Mouse (Mus musculus) stomach, postnatal 0 days (tissue): ENCODE data around the gene Plcb1. TPM values are rescaled to one million over a fixed set of nuclear protein-coding genes. Genes with fewer than 3 reads are reported as not detected.

ENCODE experiments used
- ATAC-seq: fragments of 200-750 bp; cut with Nextera tagmentation; 2 replicates; pipeline ENCODE4 v1.8.0; 2017; ENCODE audit not compliant: low FRiP score, low TSS enrichment
- DNase-seq: peaks from one replicate; pipeline ENCODE4 v3.0.0-alpha.2; 2016; ENCODE audit warnings: low spot score
- H3K27ac ChIP-seq: fragments of 300-500 bp; sonication (generic); replicated peaks from 2 replicates; pipeline ENCODE4 v1.5.1; 2014; ENCODE audit warnings: mild to moderate bottlenecking, control low read depth
- H3K27me3 ChIP-seq: fragments of 300-500 bp; sonication (generic); 2 replicates; pipeline ENCODE4 v1.6.1; 2014; ENCODE audit warnings: low read length; ENCODE audit not compliant: control insufficient read depth, insufficient read depth
- H3K36me3 ChIP-seq: fragments of 300-500 bp; sonication (generic); 2 replicates; pipeline ENCODE4 v1.6.1; 2014; ENCODE audit warnings: low read length, mixed read lengths; ENCODE audit not compliant: control insufficient read depth, insufficient read depth
- H3K4me1 ChIP-seq: fragments of 300-500 bp; sonication (generic); replicated peaks from 2 replicates; pipeline ENCODE4 v1.6.1; 2014; ENCODE audit warnings: antibody characterized with exemption; ENCODE audit not compliant: control insufficient read depth, insufficient read depth
- H3K4me2 ChIP-seq: fragments of 300-500 bp; sonication (generic); replicated peaks from 2 replicates; pipeline ENCODE4 v1.6.1; 2014; ENCODE audit warnings: low read depth, mild to moderate bottlenecking, control low read depth, moderate library complexity
- H3K4me3 ChIP-seq: fragments of 300-500 bp; sonication (generic); 2 replicates; pipeline ENCODE4 v1.5.1; 2014; ENCODE audit warnings: low read depth, low read length, control low read depth
- H3K9ac ChIP-seq: fragments of 300-500 bp; sonication (generic); 2 replicates; pipeline ENCODE4 v1.6.1; 2014; ENCODE audit warnings: mild to moderate bottlenecking, low read length, control low read depth, mixed read lengths
- H3K9me3 ChIP-seq: fragments of 300-500 bp; sonication (generic); 2 replicates; pipeline ENCODE4 v1.6.1; 2016; ENCODE audit warnings: low read length; ENCODE audit not compliant: control insufficient read depth
- CTCF ChIP-seq: IDR thresholded peaks from 2 replicates; pipeline ENCODE4 v1.5.1; 2016; ENCODE audit warnings: antibody characterized with exemption, low read depth, mild to moderate bottlenecking, moderate library complexity
- EP300 ChIP-seq: optimal IDR thresholded peaks from 2 replicates; pipeline ENCODE3; 2016; ENCODE audit warnings: antibody characterized with exemption
- WGBS: fragments of 180-500 bp; shearing (Covaris S2); extraction: QIAGEN DNeasy Blood & Tissue Kit; methylation state at CpG from one replicate; pipeline ENCODE4 v1.1.7; 2014; 5-methylcytosine and 5-hydroxymethylcytosine counted together
- polyA plus RNA-seq: library from polyadenylated mRNA; unstranded; fragments of >200 nt; fragmentation: Nextera tagmentation; extraction: Ambion mirVana; gene quantifications from 2 replicates; pipeline ENCODE4 v1.2.1, GENCODE M21; 2015

Gene Plcb1
- polyA plus RNA-seq, 1 experiment from 2014 or later, result 7.0 TPM

DNA sequence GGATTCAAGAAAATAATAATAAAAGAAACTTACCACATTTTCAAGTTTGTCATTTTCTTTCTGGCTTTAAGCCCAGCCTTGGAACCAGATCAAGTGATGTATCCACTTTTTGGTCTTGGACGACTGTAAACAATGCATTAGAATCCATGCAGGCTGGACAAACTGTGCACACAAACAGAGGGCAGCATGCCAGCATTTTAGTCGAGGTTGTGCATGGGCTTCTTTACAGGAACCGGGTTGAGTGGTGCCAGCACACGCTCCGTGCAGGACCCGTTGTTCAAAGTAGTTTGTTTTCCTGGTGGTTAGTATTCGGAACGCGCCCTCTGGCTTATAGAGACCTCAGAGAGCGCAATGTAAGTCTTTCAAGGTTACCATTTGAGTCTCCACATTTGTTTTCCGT is 30.5 kb downstream of the Plcb1 start:
- no peak for TF ChIP-seq EP300
- no peak for TF ChIP-seq CTCF
- H3K4me3 ChIP-seq, result no peak overlapping the region
- 64% methylated on average over 11 of the region's 11 CpGs for WGBS
- no peak for DNase-seq
- H3K27me3 ChIP-seq, result no peaks in the 10 kb centered on the region
- no peak for ATAC-seq
- no peaks in the 10 kb centered on the region for H3K9me3 ChIP-seq
- no peaks in the 10 kb centered on the region for H3K36me3 ChIP-seq
- H3K4me2 ChIP-seq, result no peak overlapping the region
- H3K27ac ChIP-seq, result no peak overlapping the region
- no peaks in the 10 kb centered on the region for H3K4me1 ChIP-seq
- H3K9ac ChIP-seq, result no peak overlapping the region

DNA sequence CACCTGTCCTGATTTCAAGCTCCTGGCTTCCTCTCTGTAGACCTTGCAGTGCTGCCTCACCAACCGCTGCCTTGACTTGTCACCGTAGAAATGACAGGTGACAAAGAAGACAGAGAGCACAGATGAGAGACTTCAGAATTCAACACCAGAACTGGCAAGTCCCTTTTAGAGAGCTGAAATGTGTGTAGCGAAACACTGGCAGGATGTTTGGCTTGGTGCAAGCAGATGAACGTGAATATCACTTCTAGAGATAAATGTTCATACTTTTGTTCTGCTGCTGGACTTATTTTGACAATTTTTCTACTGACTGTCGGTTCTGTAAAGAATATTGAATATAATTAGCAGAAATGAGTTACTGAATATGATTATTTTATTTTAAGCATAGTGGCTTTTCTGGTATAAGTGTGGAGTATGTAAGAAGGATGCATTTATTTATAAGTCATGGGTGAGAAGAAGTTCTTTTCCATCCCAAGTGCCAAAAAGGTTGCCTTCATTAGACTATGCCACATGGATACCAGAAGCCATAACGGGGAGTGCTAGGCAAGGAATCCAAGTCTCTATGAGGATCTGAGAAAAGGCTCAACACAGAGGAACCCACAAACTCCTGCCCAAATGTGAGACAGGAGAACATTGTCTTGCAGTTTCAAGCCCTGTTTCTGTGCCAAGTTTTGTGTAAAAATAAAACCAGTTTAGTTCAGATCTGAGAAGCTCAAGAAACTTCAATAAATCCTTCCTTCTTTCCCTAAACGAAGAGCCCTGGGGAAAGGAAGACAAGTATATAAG is 31.4 kb downstream of the Plcb1 start:
- no peak for ATAC-seq

DNA sequence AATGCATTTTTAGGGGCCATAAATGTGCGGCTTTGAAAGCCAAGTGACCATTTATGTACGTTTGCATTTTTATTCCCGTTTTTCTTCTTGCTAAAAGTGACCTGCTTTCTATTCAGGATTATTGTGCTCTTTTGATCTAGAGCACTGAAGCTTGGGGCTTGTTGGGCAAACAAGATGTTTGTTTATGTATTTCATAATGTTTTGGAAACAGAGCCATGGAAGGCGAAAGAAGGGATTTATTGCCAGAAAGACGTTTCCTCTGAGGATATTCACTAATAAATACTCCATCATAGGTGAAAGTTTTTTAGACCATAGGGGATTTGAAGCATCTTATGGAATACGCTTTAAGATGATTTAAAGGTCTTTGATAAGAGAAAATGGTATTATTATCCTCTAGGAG is 35.3 kb downstream of the Plcb1 start:
- H3K27ac ChIP-seq, result no peak overlapping the region
- DNase-seq (no peak), ATAC-seq (no peak)
- no peak overlapping the region for H3K9ac ChIP-seq
- no peaks in the 10 kb centered on the region for H3K9me3 ChIP-seq
- H3K27me3 ChIP-seq, result no peaks in the 10 kb centered on the region
- 61% methylated on average over 6 of the region's 6 CpGs for WGBS
- H3K4me3 ChIP-seq, result no peak overlapping the region
- no peaks in the 10 kb centered on the region for H3K36me3 ChIP-seq
- peaks cover 2% of the 10 kb centered on the region; the same call in 1 of the 2 replicates for H3K4me1 ChIP-seq
- TF ChIP-seq CTCF (no peak), EP300 (no peak)
- no peak overlapping the region for H3K4me2 ChIP-seq

More for the DNA sequence above, 31.4 kb downstream of the Plcb1 start:
- TF ChIP-seq EP300 (no peak), CTCF (no peak)
- Histone ChIP-seq H3K27ac (no peak overlapping the region), H3K9me3 (no peaks in the 10 kb centered on the region), H3K4me1 (no peaks in the 10 kb centered on the region), H3K27me3 (no peaks in the 10 kb centered on the region), H3K36me3 (no peaks in the 10 kb centered on the region), H3K4me3 (no peak overlapping the region), H3K9ac (no peak overlapping the region), H3K4me2 (no peak overlapping the region)
- no peak for DNase-seq
- WGBS, result 73% methylated on average over 7 of the region's 7 CpGs

DNA sequence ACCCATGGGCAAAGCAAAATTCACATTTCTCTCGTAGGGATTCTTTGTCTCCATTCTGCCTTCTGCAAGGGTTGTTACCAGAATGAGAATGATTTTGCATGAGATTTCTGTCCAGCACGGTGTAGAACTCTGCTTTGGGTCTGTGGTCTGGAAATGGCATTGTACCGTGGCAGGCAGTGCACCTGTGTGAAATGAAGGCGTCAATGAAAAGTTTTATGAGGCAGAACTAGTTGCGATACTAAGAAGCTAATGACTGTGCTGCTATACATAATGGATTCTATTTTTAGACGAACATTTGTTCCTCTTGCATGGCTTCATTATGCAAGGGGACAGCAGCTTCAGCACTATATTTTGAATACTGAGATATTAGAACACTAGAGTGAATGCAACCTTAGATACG is 39.8 kb downstream of the Plcb1 start:
- H3K4me3 ChIP-seq, result no peak overlapping the region
- no peaks in the 10 kb centered on the region for H3K36me3 ChIP-seq
- H3K4me1 ChIP-seq, result peaks cover 2% of the 10 kb centered on the region; the same call in 1 of the 2 replicates
- H3K27ac ChIP-seq, result peak overlapping the region; percentile 20; the same call in 1 of the 2 replicates
- no peak overlapping the region; the same call in 1 of the 2 replicates for H3K4me2 ChIP-seq
- WGBS, result 26% methylated on average over 7 of the region's 7 CpGs
- TF ChIP-seq EP300 (no peak), CTCF (no peak)
- no peak overlapping the region for H3K9ac ChIP-seq
- DNase-seq (no peak), ATAC-seq (peak; percentile 40; the same call in 1 of the 2 replicates)
- no peaks in the 10 kb centered on the region for H3K27me3 ChIP-seq
- no peaks in the 10 kb centered on the region for H3K9me3 ChIP-seq

DNA sequence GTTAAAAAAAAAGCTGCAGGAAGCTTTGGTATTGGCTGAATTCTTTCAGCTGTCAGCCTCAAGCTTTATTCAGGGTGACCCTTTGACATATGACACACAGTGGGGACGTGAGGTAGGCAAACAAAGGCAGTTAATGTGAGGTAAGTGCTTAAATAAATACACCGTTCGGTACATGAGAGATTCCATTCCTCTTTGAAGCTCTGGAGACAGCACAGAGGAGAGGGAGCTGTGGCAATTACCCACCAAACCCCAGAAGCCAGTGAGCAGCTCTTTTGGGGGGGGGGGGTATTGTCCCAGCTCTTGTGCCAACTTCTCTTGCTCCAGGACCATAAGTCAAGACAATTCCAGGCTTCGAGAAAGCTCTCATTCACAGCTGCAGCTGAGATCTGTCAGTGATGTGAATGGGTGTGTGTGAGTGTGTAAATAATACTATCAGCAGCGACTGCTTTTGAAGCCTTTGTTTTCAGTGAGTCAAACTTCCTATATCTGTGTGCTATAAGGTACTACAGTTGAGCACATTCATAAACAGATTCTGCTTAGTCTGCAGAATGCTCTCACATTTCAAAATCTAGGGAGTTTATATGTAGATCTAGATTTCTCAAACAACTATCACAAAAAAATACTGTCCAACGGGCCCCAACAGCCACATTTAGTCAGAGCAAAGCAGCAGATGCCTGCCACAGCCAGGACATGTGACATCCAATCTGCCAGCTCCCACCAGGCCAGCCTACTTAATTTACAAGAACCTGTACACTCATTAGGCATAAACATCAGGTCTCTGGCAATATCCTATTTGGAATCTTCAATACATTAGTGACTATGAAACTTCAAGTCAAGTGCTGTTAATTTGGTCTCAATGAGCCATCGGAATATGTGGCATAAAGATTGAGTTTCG is 40.5 kb downstream of the Plcb1 start:
- H3K27me3 ChIP-seq, result no peaks in the 10 kb centered on the region
- H3K27ac ChIP-seq, result no peak overlapping the region
- ATAC-seq (peak; percentile 95), DNase-seq (peak; percentile 59)
- WGBS, result 31% methylated on average over 8 of the region's 8 CpGs
- H3K9me3 ChIP-seq, result no peaks in the 10 kb centered on the region
- no peak overlapping the region for H3K4me3 ChIP-seq
- no peak for TF ChIP-seq EP300
- no peak for TF ChIP-seq CTCF
- H3K36me3 ChIP-seq, result no peaks in the 10 kb centered on the region
- H3K4me1 ChIP-seq, result peaks cover 2% of the 10 kb centered on the region; the same call in 1 of the 2 replicates
- H3K9ac ChIP-seq, result no peak overlapping the region
- no peak overlapping the region for H3K4me2 ChIP-seq
